Mouse (Mus musculus) fibroblast of lung, adult 2 months (primary cell): ENCODE data around the gene Gm21310.
"Not testable (repeated sequence)": the region's sequence is repeated elsewhere in the genome, so short reads cannot be mapped to it uniquely, and the experiment has no call there.

ENCODE experiments used
- DNase-seq: peaks from one replicate; pipeline ENCODE4 v3.0.0-alpha.2; 2011; ENCODE audit warnings: low read depth

The Gm21310 gene

GRCm38 (mm10) chrY:10147083-10147482, at the start of gene Gm21310:
Gene Gm21310 (minus strand): TSS chrY:10147183.
- DNase-seq: not testable (repeated sequence)
